7 mouse cellular contexts compared by ENCODE assay signal in genomic region chr9:122294242-122294881, GRCm38 (mm10). TPM values are rescaled to one million over a fixed set of nuclear protein-coding genes. Genes with fewer than 3 reads are reported as not detected.
DNase-seq lines count a peak whose midpoint lies in the region; ATAC-seq lines count a peak whose summit lies in the region.

Gene Ano10, minus strand, starts transcription at chr9:122294423.

- intact Hi-C loops in left cerebral cortex, postnatal 36 days (cut with DNase I): no loop called here

- H3K4me3 ChIP-seq in intestine, embryonic 16.5 days (ENCODE audit: low read length): peak within 1 kb of the TSS; percentile 92
- peak within 1 kb of the TSS; percentile 70 for H3K4me3 ChIP-seq in midbrain, embryonic 11.5 days (ENCODE audit: low read depth, low read length)

- no peaks in the 10 kb centered on the region for H3K9me3 ChIP-seq in intestine, embryonic 16.5 days (ENCODE audit: control insufficient read depth, low read length)
- H3K9me3 ChIP-seq in midbrain, embryonic 11.5 days (ENCODE audit: control insufficient read depth, low read length): no peaks in the 10 kb centered on the region

- H3K27me3 ChIP-seq in intestine, embryonic 16.5 days (replicated peaks; ENCODE audit: control insufficient read depth, insufficient read depth, low read length): no peaks in the 10 kb centered on the region
- no peaks in the 10 kb centered on the region for H3K27me3 ChIP-seq in midbrain, embryonic 11.5 days (ENCODE audit: control insufficient read depth, insufficient read depth, low read length)

- peak; percentile 97 for ATAC-seq in intestine, embryonic 16.5 days
- peak; percentile 97 for ATAC-seq in midbrain, embryonic 11.5 days (ENCODE audit: low FRiP score)

- peak within 1 kb of the TSS; percentile 82 for H3K27ac ChIP-seq in intestine, embryonic 16.5 days (ENCODE audit: low read length)
- peak within 1 kb of the TSS; percentile 30; the same call in 1 of the 2 replicates for H3K27ac ChIP-seq in midbrain, embryonic 11.5 days (ENCODE audit: low read depth, low read length)

- peak; percentile 98 for DNase-seq in adrenal gland, adult 8-10 months
- peak; percentile 100 for DNase-seq in embryo, embryonic 9.5 days (ENCODE audit: extremely low spot score)
- DNase-seq in gastrocnemius, postnatal 4 days (ENCODE audit: low spot score in 2 of 2): peak; percentile 94 to 97
- DNase-seq in left cerebral cortex, postnatal 36 days (ENCODE audit: low spot score in 2 of 2): peak; percentile 92 to 93
- DNase-seq in midbrain, embryonic 11.5 days (ENCODE audit: low spot score, missing footprints): peak; percentile 100
- DNase-seq in skeletal muscle tissue, adult 2 months (ENCODE audit: low read depth, low spot score): peak; percentile 98

- H3K36me3 ChIP-seq in intestine, embryonic 16.5 days (ENCODE audit: control insufficient read depth, insufficient read depth, low read length): no peaks in the 10 kb centered on the region
- H3K36me3 ChIP-seq in midbrain, embryonic 11.5 days (ENCODE audit: control insufficient read depth, insufficient read depth, low read length): no peaks in the 10 kb centered on the region

- peak within 1 kb of the TSS; percentile 94 for H3K9ac ChIP-seq in intestine, embryonic 16.5 days (ENCODE audit: low read depth, low read length)
- peak within 1 kb of the TSS; percentile 82 for H3K9ac ChIP-seq in midbrain, embryonic 11.5 days (ENCODE audit: low read length)

- peaks cover 11% of the 10 kb centered on the region for H3K4me1 ChIP-seq in intestine, embryonic 16.5 days (ENCODE audit: control insufficient read depth, insufficient read depth, low read length)
- peaks cover 11% of the 10 kb centered on the region for H3K4me1 ChIP-seq in midbrain, embryonic 11.5 days (ENCODE audit: control insufficient read depth, insufficient read depth, low read length)

- H3K4me2 ChIP-seq in intestine, embryonic 16.5 days (ENCODE audit: low read depth, low read length): peak within 1 kb of the TSS; percentile 77
- H3K4me2 ChIP-seq in midbrain, embryonic 11.5 days: peak within 1 kb of the TSS; percentile 67

- under 1% methylated on average over 50 of the region's 51 CpGs for WGBS in intestine, embryonic 16.5 days
- WGBS in midbrain, embryonic 11.5 days: under 1% methylated on average over 51 of the region's 51 CpGs

RNA-seq across cellular contexts. Expression of gene Ano10, which starts in this region (rescaled TPM):
- 10 to 100 TPM; 75.1 to 96.2 (median 85.1) TPM for total RNA-seq in adrenal gland, adult 8-10 months (2022)
- total RNA-seq in gastrocnemius, postnatal 4 days (2021): 10 to 100 TPM; 55.9 to 57.0 TPM
- 37.9 and 39.7 TPM in 2 replicates for polyA plus RNA-seq in intestine, embryonic 16.5 days (2015; fragmentation: Nextera tagmentation; extraction: Ambion mirVana)
- total RNA-seq in left cerebral cortex, postnatal 36 days (2021): 10 to 100 TPM; 27.4 to 30.3 TPM
- polyA plus RNA-seq in midbrain, embryonic 11.5 days (2014; fragmentation: Nextera tagmentation; extraction: Ambion mirVana): 39.4 and 46.3 TPM in 2 replicates

Comparison
In these comparisons a context has a peak if more than half of its experiments do, and no peak if none do; other contexts are left out.
1. Peak in every context shown above with its lines: DNase-seq, ATAC-seq, H3K4me3 ChIP-seq and H3K27ac ChIP-seq.